Mouse (Mus musculus) E14TG2a.4 (cell line): ENCODE data around the gene Fer.

ENCODE experiments used
- CTCF ChIP-seq: conservative IDR thresholded peaks from 2 replicates; pipeline ENCODE4 v1.5.1; 2014; ENCODE audit warnings: low read length
- NANOG ChIP-seq: IDR thresholded peaks from 2 replicates; pipeline ENCODE4 v1.6.1; 2014; ENCODE audit warnings: borderline replicate concordance, low read length, mixed read lengths

- no peak for TF ChIP-seq CTCF
- TF ChIP-seq NANOG, result no peak
Observed at GRCm38 (mm10) chr17:64119697-64120288, 256.9 kb downstream of the Fer start.
